Mouse (Mus musculus) G1E (cell line): Measurements from ENCODE around the gene Tmc6.

Experiments
- CTCF ChIP-seq: IDR thresholded peaks from 2 replicates; pipeline ENCODE4 v1.5.1; 2012; ENCODE audit warnings: low read depth, low read length, inconsistent platforms, mixed read lengths
- GATA1 ChIP-seq: IDR thresholded peaks from 2 replicates; pipeline ENCODE4 v1.6.1; 2012; ENCODE audit warnings: borderline replicate concordance, low read length, inconsistent platforms, mixed read lengths
- GATA2 ChIP-seq: IDR thresholded peaks from 2 replicates; pipeline ENCODE4 v1.6.1; 2012; ENCODE audit warnings: low read depth, low read length, inconsistent platforms, borderline replicate concordance
- TAL1 ChIP-seq: conservative IDR thresholded peaks from 2 replicates; pipeline ENCODE4 v1.6.1; 2012; ENCODE audit warnings: low read depth, low read length, inconsistent platforms, mixed read lengths

GRCm38 (mm10) chr11:117751544-117751943 lies 30.5 kb downstream of the Tmc6 start:
- TF ChIP-seq CTCF: no peak
- TF ChIP-seq GATA1: no peak
- no peak for TF ChIP-seq GATA2
- no peak for TF ChIP-seq TAL1
